Mouse (Mus musculus): ENCODE data around the gene Dtx1. TPM values are rescaled to one million over a fixed set of nuclear protein-coding genes. Genes with fewer than 3 reads are reported as not detected.

Gene Dtx1
- polyA plus RNA-seq, 1 experiment from 2014 or later: 7.4 TPM

GRCm38 (mm10) chr5:120700996-120701790, 10.5 kb downstream of the Dtx1 start:
- Histone ChIP-seq H3K4me3 (ENCODE audit: low read depth, low read length) (no peak overlapping the region), H3K9ac (ENCODE audit: low read length) (no peak overlapping the region), H3K4me1 (ENCODE audit: control insufficient read depth, insufficient read depth, low read length) (no peaks in the 10 kb centered on the region), H3K27ac (ENCODE audit: low read depth, low read length) (no peak overlapping the region), H3K27me3 (ENCODE audit: control insufficient read depth, insufficient read depth, low read length) (peaks cover 18% of the 10 kb centered on the region), H3K4me2 (ENCODE audit: low read depth) (no peak overlapping the region), H3K36me3 (ENCODE audit: control insufficient read depth, insufficient read depth, low read length) (no peaks in the 10 kb centered on the region), H3K9me3 (ENCODE audit: control insufficient read depth, low read length) (no peaks in the 10 kb centered on the region)
- no peak for ATAC-seq (ENCODE audit: insufficient read depth, low FRiP score, low TSS enrichment)
- no peak for DNase-seq (ENCODE audit: low spot score)
- 60% methylated on average over 11 of the region's 11 CpGs for WGBS

DNA sequence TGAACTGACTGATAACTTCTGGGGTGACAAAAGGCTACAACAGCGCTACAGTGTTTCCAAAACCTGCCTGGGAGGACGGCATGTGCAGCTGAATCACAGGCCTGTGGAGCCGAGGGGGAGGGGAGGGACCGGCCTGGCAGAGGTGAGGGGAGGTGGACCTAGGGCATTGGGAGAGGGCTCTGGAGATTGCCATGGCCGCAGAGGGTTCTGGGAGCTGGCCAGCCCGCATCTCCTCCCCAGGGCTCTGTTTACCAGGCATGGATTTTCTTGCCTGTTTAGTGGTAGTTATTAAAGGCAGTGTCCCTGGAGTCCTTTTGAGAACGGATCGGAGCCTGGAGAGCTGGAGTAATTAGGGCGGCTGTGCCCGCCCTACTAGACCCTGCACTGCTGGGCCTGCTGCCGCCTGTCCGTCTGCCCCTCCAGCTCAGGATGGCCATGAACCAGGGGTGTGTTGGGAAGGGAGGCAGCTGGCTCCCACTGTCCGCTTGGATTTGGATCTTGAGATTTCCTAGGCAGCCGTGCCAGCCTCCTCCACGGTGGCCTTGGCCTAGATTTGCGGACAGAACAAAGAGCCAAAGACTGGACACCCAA, 12.8 kb downstream of the Dtx1 start:
- peaks cover 38% of the 10 kb centered on the region for H3K27me3 ChIP-seq (ENCODE audit: control insufficient read depth, insufficient read depth, low read length)
- WGBS: 40% methylated on average over 16 of the region's 16 CpGs
- no peak for ATAC-seq (ENCODE audit: insufficient read depth, low FRiP score, low TSS enrichment)
- DNase-seq (ENCODE audit: low spot score): no peak
- H3K36me3 ChIP-seq (ENCODE audit: control insufficient read depth, insufficient read depth, low read length): no peaks in the 10 kb centered on the region
- no peak overlapping the region for H3K9ac ChIP-seq (ENCODE audit: low read length)
- H3K9me3 ChIP-seq (ENCODE audit: control insufficient read depth, low read length): no peaks in the 10 kb centered on the region
- no peak overlapping the region for H3K27ac ChIP-seq (ENCODE audit: low read depth, low read length)
- H3K4me1 ChIP-seq (ENCODE audit: control insufficient read depth, insufficient read depth, low read length): peaks cover 4% of the 10 kb centered on the region; the same call in 1 of the 2 replicates
- H3K4me2 ChIP-seq (ENCODE audit: low read depth): no peak overlapping the region
- no peak overlapping the region for H3K4me3 ChIP-seq (ENCODE audit: low read depth, low read length)

DNA sequence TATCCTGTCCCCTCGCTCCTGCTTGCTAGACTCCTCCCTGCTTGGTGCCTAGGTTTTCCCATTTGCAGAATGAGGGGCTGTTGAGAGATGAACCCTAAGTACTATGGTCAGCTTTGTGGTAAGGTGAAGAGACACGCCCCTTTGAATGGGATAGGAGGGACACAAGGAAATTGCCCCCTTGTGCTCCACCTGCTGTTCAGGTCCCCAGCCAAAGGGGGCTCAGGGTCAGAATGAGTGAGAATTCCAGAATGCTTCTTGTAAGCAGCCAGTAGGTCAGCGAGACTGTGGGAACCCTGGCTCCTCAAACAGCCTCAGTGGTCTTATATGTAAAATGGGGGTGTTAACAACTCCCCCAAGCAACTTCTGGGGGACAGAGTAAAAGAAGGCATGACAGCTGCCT, 13.5 kb downstream of the Dtx1 start:
- H3K27ac ChIP-seq (ENCODE audit: low read depth, low read length): no peak overlapping the region
- H3K9me3 ChIP-seq (ENCODE audit: control insufficient read depth, low read length): no peaks in the 10 kb centered on the region
- H3K4me3 ChIP-seq (ENCODE audit: low read depth, low read length): no peak overlapping the region
- H3K27me3 ChIP-seq (ENCODE audit: control insufficient read depth, insufficient read depth, low read length): peaks cover 45% of the 10 kb centered on the region
- H3K4me1 ChIP-seq (ENCODE audit: control insufficient read depth, insufficient read depth, low read length): peaks cover 4% of the 10 kb centered on the region; the same call in 1 of the 2 replicates
- H3K36me3 ChIP-seq (ENCODE audit: control insufficient read depth, insufficient read depth, low read length): no peaks in the 10 kb centered on the region
- WGBS: 42% methylated on average over 3 of the region's 3 CpGs
- ATAC-seq (ENCODE audit: insufficient read depth, low FRiP score, low TSS enrichment) (no peak), DNase-seq (ENCODE audit: low spot score) (no peak)
- H3K9ac ChIP-seq (ENCODE audit: low read length): no peak overlapping the region
- no peak overlapping the region for H3K4me2 ChIP-seq (ENCODE audit: low read depth)

DNA sequence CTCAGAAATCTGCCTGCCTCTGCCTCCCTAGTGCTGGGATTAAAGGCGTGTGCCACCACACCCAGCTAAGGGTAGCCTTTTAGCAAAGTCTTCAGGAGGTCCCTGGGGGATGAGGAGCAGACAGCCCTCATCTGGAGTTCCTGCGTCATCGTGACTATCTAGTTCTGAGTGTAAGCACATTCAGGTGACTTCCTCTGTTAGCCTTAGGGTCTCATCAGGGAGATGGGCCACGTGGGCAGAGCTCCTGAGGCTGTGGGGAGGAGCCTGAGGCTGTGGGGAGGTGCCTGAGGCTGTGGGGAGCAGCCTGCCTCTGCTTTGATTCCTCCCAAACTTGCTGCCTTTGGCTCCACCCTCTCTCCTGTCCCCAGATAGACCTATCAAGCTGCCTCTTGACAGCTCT, 14.9 kb downstream of the Dtx1 start:
- ATAC-seq (ENCODE audit: insufficient read depth, low FRiP score, low TSS enrichment) (no peak), DNase-seq (ENCODE audit: low spot score) (no peak)
- 64% methylated on average over 4 of the region's 4 CpGs for WGBS
- no peaks in the 10 kb centered on the region for H3K36me3 ChIP-seq (ENCODE audit: control insufficient read depth, insufficient read depth, low read length)
- H3K27me3 ChIP-seq (ENCODE audit: control insufficient read depth, insufficient read depth, low read length): peaks cover 56% of the 10 kb centered on the region
- H3K4me2 ChIP-seq (ENCODE audit: low read depth): no peak overlapping the region
- no peak overlapping the region for H3K4me3 ChIP-seq (ENCODE audit: low read depth, low read length)
- no peaks in the 10 kb centered on the region for H3K9me3 ChIP-seq (ENCODE audit: control insufficient read depth, low read length)
- H3K9ac ChIP-seq (ENCODE audit: low read length): no peak overlapping the region
- no peak overlapping the region for H3K27ac ChIP-seq (ENCODE audit: low read depth, low read length)
- H3K4me1 ChIP-seq (ENCODE audit: control insufficient read depth, insufficient read depth, low read length): peaks cover 4% of the 10 kb centered on the region; the same call in 1 of the 2 replicates

GRCm38 (mm10) chr5:120696057-120696743, 15.5 kb downstream of the Dtx1 start:
- H3K4me3 ChIP-seq (ENCODE audit: low read depth, low read length): no peak overlapping the region
- ATAC-seq (ENCODE audit: insufficient read depth, low FRiP score, low TSS enrichment): no peak
- H3K4me2 ChIP-seq (ENCODE audit: low read depth): no peak overlapping the region
- no peaks in the 10 kb centered on the region for H3K36me3 ChIP-seq (ENCODE audit: control insufficient read depth, insufficient read depth, low read length)
- DNase-seq (ENCODE audit: low spot score): no peak
- no peak overlapping the region for H3K9ac ChIP-seq (ENCODE audit: low read length)
- H3K27ac ChIP-seq (ENCODE audit: low read depth, low read length): no peak overlapping the region
- no peaks in the 10 kb centered on the region for H3K9me3 ChIP-seq (ENCODE audit: control insufficient read depth, low read length)
- peaks cover 4% of the 10 kb centered on the region; the same call in 1 of the 2 replicates for H3K4me1 ChIP-seq (ENCODE audit: control insufficient read depth, insufficient read depth, low read length)
- WGBS: 74% methylated on average over 16 of the region's 16 CpGs
- peaks cover 60% of the 10 kb centered on the region for H3K27me3 ChIP-seq (ENCODE audit: control insufficient read depth, insufficient read depth, low read length)

- H3K9me3 ChIP-seq (ENCODE audit: control insufficient read depth, low read length): no peaks in the 10 kb centered on the region
- no peak overlapping the region for H3K9ac ChIP-seq (ENCODE audit: low read length)
- DNase-seq (ENCODE audit: low spot score) (no peak), ATAC-seq (ENCODE audit: insufficient read depth, low FRiP score, low TSS enrichment) (no peak)
- WGBS: under 1% methylated on average over 41 of the region's 41 CpGs
- no peaks in the 10 kb centered on the region for H3K36me3 ChIP-seq (ENCODE audit: control insufficient read depth, insufficient read depth, low read length)
- no peak overlapping the region for H3K27ac ChIP-seq (ENCODE audit: low read depth, low read length)
- peaks cover 54% of the 10 kb centered on the region for H3K27me3 ChIP-seq (ENCODE audit: control insufficient read depth, insufficient read depth, low read length)
- peak overlapping the region; percentile 36 for H3K4me2 ChIP-seq (ENCODE audit: low read depth)
- H3K4me1 ChIP-seq (ENCODE audit: control insufficient read depth, insufficient read depth, low read length): peaks cover 4% of the 10 kb centered on the region; the same call in 1 of the 2 replicates
- peak overlapping the region; percentile 4; the same call in 1 of the 2 replicates for H3K4me3 ChIP-seq (ENCODE audit: low read depth, low read length)
These were observed 17.0 kb downstream of the Dtx1 start for GRCm38 (mm10) chr5:120694695-120695074.

DNA sequence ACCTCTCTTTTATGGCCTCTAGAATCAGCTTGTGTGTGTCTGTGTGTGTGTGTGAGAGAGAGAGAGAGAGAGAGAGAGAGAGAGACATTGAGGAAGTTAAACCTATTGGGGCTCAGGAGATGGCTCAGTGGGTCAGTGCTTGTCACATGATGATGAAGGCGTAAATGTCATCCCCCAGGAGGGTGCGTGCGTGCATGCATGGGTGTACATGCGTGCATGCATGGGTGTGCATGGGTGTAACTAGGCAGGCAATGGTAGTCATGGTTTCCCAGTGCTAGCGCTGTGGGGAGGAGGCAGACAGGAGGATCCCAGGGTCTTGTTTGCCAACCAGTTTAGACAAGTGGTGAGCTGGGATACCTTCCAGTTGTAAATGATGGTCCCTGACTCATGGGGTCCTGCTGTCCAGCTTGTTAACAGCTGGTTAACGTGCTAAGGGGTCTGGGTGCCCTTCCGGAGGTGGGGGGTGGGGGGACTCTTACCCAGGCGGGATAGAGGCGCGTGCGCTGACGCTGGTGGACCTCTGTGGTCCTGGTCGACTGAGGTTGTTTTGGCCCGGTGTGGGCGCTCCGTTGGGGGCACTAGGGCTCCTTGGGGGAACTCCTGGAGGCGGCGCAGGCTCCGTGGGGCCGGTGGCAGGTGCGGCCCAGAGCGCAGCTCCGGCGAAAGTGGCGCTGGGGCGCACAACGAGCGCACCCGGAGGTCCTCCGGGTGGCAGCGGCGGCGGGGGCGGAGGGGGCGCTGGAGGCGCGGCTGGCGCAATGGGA, 17.6 kb downstream of the Dtx1 start:
- WGBS: 13% methylated on average over 35 of the region's 38 CpGs
- H3K4me1 ChIP-seq (ENCODE audit: control insufficient read depth, insufficient read depth, low read length): peaks cover 4% of the 10 kb centered on the region; the same call in 1 of the 2 replicates
- H3K4me2 ChIP-seq (ENCODE audit: low read depth): peak overlapping the region; percentile 36
- H3K27me3 ChIP-seq (ENCODE audit: control insufficient read depth, insufficient read depth, low read length): peaks cover 53% of the 10 kb centered on the region
- H3K9ac ChIP-seq (ENCODE audit: low read length): no peak overlapping the region
- DNase-seq (ENCODE audit: low spot score): no peak
- no peaks in the 10 kb centered on the region for H3K9me3 ChIP-seq (ENCODE audit: control insufficient read depth, low read length)
- H3K4me3 ChIP-seq (ENCODE audit: low read depth, low read length): peak overlapping the region; percentile 4; the same call in 1 of the 2 replicates
- no peak for ATAC-seq (ENCODE audit: insufficient read depth, low FRiP score, low TSS enrichment)
- no peaks in the 10 kb centered on the region for H3K36me3 ChIP-seq (ENCODE audit: control insufficient read depth, insufficient read depth, low read length)
- H3K27ac ChIP-seq (ENCODE audit: low read depth, low read length): no peak overlapping the region

- H3K36me3 ChIP-seq (ENCODE audit: control insufficient read depth, insufficient read depth, low read length): no peaks in the 10 kb centered on the region
- H3K4me2 ChIP-seq (ENCODE audit: low read depth): no peak overlapping the region
- WGBS: 78% methylated on average over 19 of the region's 19 CpGs
- ATAC-seq (ENCODE audit: insufficient read depth, low FRiP score, low TSS enrichment) (no peak), DNase-seq (ENCODE audit: low spot score) (no peak)
- H3K27me3 ChIP-seq (ENCODE audit: control insufficient read depth, insufficient read depth, low read length): peaks cover 51% of the 10 kb centered on the region
- no peak overlapping the region for H3K9ac ChIP-seq (ENCODE audit: low read length)
- H3K9me3 ChIP-seq (ENCODE audit: control insufficient read depth, low read length): no peaks in the 10 kb centered on the region
- peaks cover 4% of the 10 kb centered on the region; the same call in 1 of the 2 replicates for H3K4me1 ChIP-seq (ENCODE audit: control insufficient read depth, insufficient read depth, low read length)
- H3K4me3 ChIP-seq (ENCODE audit: low read depth, low read length): no peak overlapping the region
- no peak overlapping the region for H3K27ac ChIP-seq (ENCODE audit: low read depth, low read length)
These were observed 19.7 kb downstream of the Dtx1 start for GRCm38 (mm10) chr5:120692034-120692433.
